Mouse (Mus musculus): ENCODE results near the gene 4930518I15Rik.

- TF ChIP-seq CTCF (IDR thresholded peaks at IDR 0.05; ENCODE audit: insufficient read depth, low read depth, low read length) (no peak), POLR2A (IDR thresholded peaks at IDR 0.05; ENCODE audit: insufficient read depth, low read depth, low read length) (no peak)
Observed at GRCm38 (mm10) chr2:156839319-156840191, 18.2 kb downstream of the 4930518I15Rik start, which contains the start of gene Tgif2.

Data from olfactory bulb, adult 2 months (tissue).